Mouse (Mus musculus) midbrain, embryonic 12.5 days (tissue): ENCODE results near the gene Rbl1. TPM values are rescaled to one million over a fixed set of nuclear protein-coding genes. Genes with fewer than 3 reads are reported as not detected.

Experiments used
- ATAC-seq: fragments of 200-750 bp; cut with Nextera tagmentation; 2 replicates; pipeline ENCODE4 v1.8.0; 2017; ENCODE audit warnings: low read depth, moderate TSS enrichment, moderate library complexity; ENCODE audit not compliant: low FRiP score
- H3K27ac ChIP-seq: fragments of 300-500 bp; sonication (generic); replicated peaks from 2 replicates; pipeline ENCODE4 v1.5.1; 2016; ENCODE audit warnings: mild to moderate bottlenecking
- H3K27me3 ChIP-seq: fragments of 300-500 bp; sonication (generic); 2 replicates; pipeline ENCODE4 v1.6.1; 2016; ENCODE audit warnings: mild to moderate bottlenecking
- H3K36me3 ChIP-seq: fragments of 300-500 bp; sonication (generic); 2 replicates; pipeline ENCODE4 v1.6.1; 2016
- H3K4me1 ChIP-seq: fragments of 300-500 bp; sonication (generic); 2 replicates; pipeline ENCODE4 v1.6.1; 2016
- H3K4me2 ChIP-seq: fragments of 300-500 bp; sonication (generic); replicated peaks from 2 replicates; pipeline ENCODE4 v1.6.1; 2016; ENCODE audit warnings: mild to moderate bottlenecking, moderate library complexity
- H3K4me3 ChIP-seq: fragments of 300-500 bp; sonication (generic); 2 replicates; pipeline ENCODE4 v1.5.1; 2016; ENCODE audit warnings: mild to moderate bottlenecking
- H3K9ac ChIP-seq: fragments of 300-500 bp; sonication (generic); replicated peaks from 2 replicates; pipeline ENCODE4 v1.6.1; 2016; ENCODE audit warnings: mild to moderate bottlenecking, moderate library complexity
- H3K9me3 ChIP-seq: fragments of 300-500 bp; sonication (generic); 2 replicates; pipeline ENCODE4 v1.6.1; 2016; ENCODE audit warnings: mild to moderate bottlenecking
- WGBS: fragments of 180-500 bp; shearing (Covaris S2); methylation state at CpG from one replicate; pipeline ENCODE4 v1.1.7; 2016; 5-methylcytosine and 5-hydroxymethylcytosine counted together
- polyA plus RNA-seq: library from polyadenylated mRNA; unstranded; fragments of >200 nt; fragmentation: Nextera tagmentation; extraction: Ambion mirVana; gene quantifications from 2 replicates; pipeline ENCODE4 v1.2.1, GENCODE M21; 2016

Rbl1 gene
- polyA plus RNA-seq, 1 experiment from 2014 or later, result 30.5 TPM

DNA sequence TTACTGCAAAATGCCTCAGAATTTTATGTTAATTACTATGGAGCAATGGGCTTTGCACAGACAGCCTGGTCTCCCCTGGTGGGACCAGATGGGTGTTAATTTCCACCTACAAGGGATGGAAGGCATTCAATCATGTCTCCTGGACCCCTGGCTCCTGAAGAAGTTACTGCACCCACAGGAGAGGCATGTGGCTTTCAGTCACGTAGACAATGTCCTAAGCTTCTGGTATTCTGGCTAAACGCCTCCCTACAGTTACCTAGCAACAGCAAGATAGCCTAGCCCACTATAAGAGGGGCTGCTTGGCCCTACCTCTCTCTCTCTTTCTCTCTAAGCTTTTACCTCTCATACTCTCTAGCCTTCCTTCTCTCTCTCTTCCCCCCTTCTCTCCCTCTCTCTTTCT, 102.1 kb downstream of the Rbl1 start:
- no peak for ATAC-seq
- no peaks in the 10 kb centered on the region for H3K9me3 ChIP-seq
- no peaks in the 10 kb centered on the region for H3K4me1 ChIP-seq
- no peak overlapping the region for H3K4me3 ChIP-seq
- no peak overlapping the region for H3K9ac ChIP-seq
- peaks cover 43% of the 10 kb centered on the region for H3K36me3 ChIP-seq
- no peak overlapping the region for H3K4me2 ChIP-seq
- WGBS, result 35% methylated on average over 2 of the region's 2 CpGs
- H3K27me3 ChIP-seq, result no peaks in the 10 kb centered on the region
- no peak overlapping the region for H3K27ac ChIP-seq

DNA sequence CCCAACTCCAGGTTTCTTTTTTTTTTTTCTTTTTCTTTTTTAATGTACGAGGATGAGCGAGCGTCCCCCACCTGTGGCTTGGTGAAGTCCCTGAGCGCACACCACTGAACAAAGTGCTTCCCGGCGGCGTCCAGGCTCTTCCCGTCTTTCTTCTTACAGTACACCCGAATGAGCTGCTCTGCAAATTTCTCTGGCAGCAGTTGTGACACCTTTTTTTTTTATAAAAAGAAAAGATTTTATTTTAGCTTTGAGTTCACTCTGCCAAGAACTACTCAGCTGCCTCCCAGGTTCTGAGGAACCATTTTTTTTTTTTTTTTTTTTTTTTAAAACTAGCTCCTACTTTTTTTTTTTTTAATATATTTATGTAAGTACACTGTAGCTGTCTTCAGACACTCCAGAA, 102.7 kb downstream of the Rbl1 start:
- ATAC-seq, result no peak
- H3K9ac ChIP-seq, result no peak overlapping the region
- H3K27ac ChIP-seq, result no peak overlapping the region
- no peak overlapping the region for H3K4me2 ChIP-seq
- H3K4me1 ChIP-seq, result no peaks in the 10 kb centered on the region
- WGBS, result 96% methylated on average over 9 of the region's 9 CpGs
- H3K36me3 ChIP-seq, result peaks cover 40% of the 10 kb centered on the region
- no peaks in the 10 kb centered on the region for H3K9me3 ChIP-seq
- no peak overlapping the region for H3K4me3 ChIP-seq
- H3K27me3 ChIP-seq, result no peaks in the 10 kb centered on the region

GRCm38 (mm10) chr2:157100319-157100605, 104.1 kb downstream of the Rbl1 start:
- Histone ChIP-seq H3K4me2 (no peak overlapping the region), H3K9me3 (no peaks in the 10 kb centered on the region), H3K9ac (no peak overlapping the region), H3K27ac (no peak overlapping the region), H3K4me3 (no peak overlapping the region), H3K27me3 (no peaks in the 10 kb centered on the region), H3K4me1 (no peaks in the 10 kb centered on the region), H3K36me3 (peaks cover 39% of the 10 kb centered on the region)
- ATAC-seq, result no peak
- WGBS, result 93% methylated on average over 12 of the region's 12 CpGs

- Histone ChIP-seq H3K36me3 (peaks cover 35% of the 10 kb centered on the region), H3K27me3 (no peaks in the 10 kb centered on the region), H3K27ac (no peak overlapping the region), H3K9me3 (no peaks in the 10 kb centered on the region), H3K4me3 (no peak overlapping the region), H3K4me1 (no peaks in the 10 kb centered on the region), H3K9ac (no peak overlapping the region), H3K4me2 (no peak overlapping the region)
- no peak for ATAC-seq
- 90% methylated on average over 10 of the region's 12 CpGs for WGBS
Observed at GRCm38 (mm10) chr2:157099532-157100318, 104.6 kb downstream of the Rbl1 start.

Other genes starting within 250 kb of the Rbl1 start
- 51.6 and 53.8 TPM in 2 replicates for gene Ndrg3, start 212.5 kb downstream of the Rbl1 start, polyA plus RNA-seq
- gene Dsn1, start 197.4 kb downstream of the Rbl1 start, polyA plus RNA-seq, result 44.5 and 45.0 TPM in 2 replicates
- 6.9 and 7.3 TPM in 2 replicates for gene Soga1, start 125.3 kb downstream of the Rbl1 start, polyA plus RNA-seq
- gene Tldc2, start 117.5 kb downstream of the Rbl1 start, polyA plus RNA-seq, result not detected in 2 replicates
- 17.1 and 20.6 TPM in 2 replicates for gene Samhd1, start 69.3 kb downstream of the Rbl1 start, polyA plus RNA-seq
- 222 and 226 TPM in 2 replicates for gene Rpn2, start 74.5 kb upstream of the Rbl1 start, polyA plus RNA-seq
- gene Mroh8, start 75.0 kb upstream of the Rbl1 start, polyA plus RNA-seq, result 0.42 and 0.72 TPM in 2 replicates
- 1.0 and 1.1 TPM in 2 replicates for gene Ghrh, start 143.0 kb upstream of the Rbl1 start, polyA plus RNA-seq
- gene Manbal, start 163.1 kb upstream of the Rbl1 start, polyA plus RNA-seq, result 66.5 and 75.6 TPM in 2 replicates
- gene Src, start 213.9 kb upstream of the Rbl1 start, polyA plus RNA-seq, result 33.5 and 36.6 TPM in 2 replicates